Mouse (Mus musculus): ENCODE measurements around the gene Plcb3. TPM values are rescaled to one million over a fixed set of nuclear protein-coding genes. Genes with fewer than 3 reads are reported as not detected.

Gene Plcb3
- polyA plus RNA-seq, 1 experiment: 35.5 TPM

GRCm38 (mm10) chr19:6985951-6986708, 9.9 kb upstream of the Plcb3 start:
- H3K27ac ChIP-seq (ENCODE audit: control insufficient read depth, insufficient read depth, low read length): no peak overlapping the region
- no peaks in the 10 kb centered on the region for H3K27me3 ChIP-seq (ENCODE audit: control insufficient read depth, insufficient read depth, low read length)
- TF ChIP-seq POLR2A (IDR thresholded peaks at IDR 0.05; ENCODE audit: control insufficient read depth, extremely low read depth, insufficient read depth, low read length, poor library complexity) (no peak), CTCF (IDR thresholded peaks at IDR 0.05; ENCODE audit: borderline replicate concordance, control insufficient read depth, extremely low read depth, insufficient read depth, low read length, poor library complexity) (no peak)
- 90% methylated on average over 10 of the region's 10 CpGs for WGBS
- H3K4me1 ChIP-seq (replicated peaks; ENCODE audit: control insufficient read depth, insufficient read depth, low read length): peaks cover 16% of the 10 kb centered on the region
- no peak for DNase-seq
- no peaks in the 10 kb centered on the region for H3K36me3 ChIP-seq (ENCODE audit: control insufficient read depth, insufficient read depth, low read length)
- H3K4me3 ChIP-seq (ENCODE audit: control insufficient read depth, insufficient read depth, low read length): no peak overlapping the region

GRCm38 (mm10) chr19:6985300-6985699, 9.0 kb upstream of the Plcb3 start:
- H3K4me1 ChIP-seq (replicated peaks; ENCODE audit: control insufficient read depth, insufficient read depth, low read length): peaks cover 16% of the 10 kb centered on the region
- WGBS: 97% methylated on average over 19 of the region's 19 CpGs
- no peaks in the 10 kb centered on the region for H3K27me3 ChIP-seq (ENCODE audit: control insufficient read depth, insufficient read depth, low read length)
- DNase-seq: no peak
- no peak overlapping the region for H3K27ac ChIP-seq (ENCODE audit: control insufficient read depth, insufficient read depth, low read length)
- H3K4me3 ChIP-seq (ENCODE audit: control insufficient read depth, insufficient read depth, low read length): no peak overlapping the region
- H3K36me3 ChIP-seq (ENCODE audit: control insufficient read depth, insufficient read depth, low read length): no peaks in the 10 kb centered on the region
- TF ChIP-seq CTCF (IDR thresholded peaks at IDR 0.05; ENCODE audit: borderline replicate concordance, control insufficient read depth, extremely low read depth, insufficient read depth, low read length, poor library complexity): no peak
- no peak for TF ChIP-seq POLR2A (IDR thresholded peaks at IDR 0.05; ENCODE audit: control insufficient read depth, extremely low read depth, insufficient read depth, low read length, poor library complexity)

- TF ChIP-seq POLR2A (IDR thresholded peaks at IDR 0.05; ENCODE audit: control insufficient read depth, extremely low read depth, insufficient read depth, low read length, poor library complexity): no peak
- no peak for TF ChIP-seq CTCF (IDR thresholded peaks at IDR 0.05; ENCODE audit: borderline replicate concordance, control insufficient read depth, extremely low read depth, insufficient read depth, low read length, poor library complexity)
- Histone ChIP-seq H3K27me3 (ENCODE audit: control insufficient read depth, insufficient read depth, low read length) (no peaks in the 10 kb centered on the region), H3K4me3 (ENCODE audit: control insufficient read depth, insufficient read depth, low read length) (no peak overlapping the region), H3K27ac (ENCODE audit: control insufficient read depth, insufficient read depth, low read length) (no peak overlapping the region), H3K4me1 (replicated peaks; ENCODE audit: control insufficient read depth, insufficient read depth, low read length) (peaks cover 23% of the 10 kb centered on the region), H3K36me3 (ENCODE audit: control insufficient read depth, insufficient read depth, low read length) (no peaks in the 10 kb centered on the region)
- DNase-seq: no peak
- 98% methylated on average over 5 of the region's 5 CpGs for WGBS
Measured at GRCm38 (mm10) chr19:6983621-6984020, 7.4 kb upstream of the Plcb3 start.

- WGBS: 97% methylated on average over 4 of the region's 4 CpGs
- peaks cover 29% of the 10 kb centered on the region for H3K4me1 ChIP-seq (replicated peaks; ENCODE audit: control insufficient read depth, insufficient read depth, low read length)
- H3K27ac ChIP-seq (ENCODE audit: control insufficient read depth, insufficient read depth, low read length): no peak overlapping the region
Measured at GRCm38 (mm10) chr19:6981465-6981864, 5.2 kb upstream of the Plcb3 start.

GRCm38 (mm10) chr19:6980381-6981093, 4.3 kb upstream of the Plcb3 start, which contains the start of gene Fkbp2:
Gene Fkbp2 (minus strand): TSS chr19:6980501.
- DNase-seq: peak; percentile 98
- WGBS: under 1% methylated on average over 38 of the region's 38 CpGs

More at GRCm38 (mm10) chr19:6981465-6981864, 5.2 kb upstream of the Plcb3 start:
- no peak for TF ChIP-seq CTCF (IDR thresholded peaks at IDR 0.05; ENCODE audit: borderline replicate concordance, control insufficient read depth, extremely low read depth, insufficient read depth, low read length, poor library complexity)
- TF ChIP-seq POLR2A (IDR thresholded peaks at IDR 0.05; ENCODE audit: control insufficient read depth, extremely low read depth, insufficient read depth, low read length, poor library complexity): no peak
- no peak for DNase-seq
- Histone ChIP-seq H3K36me3 (ENCODE audit: control insufficient read depth, insufficient read depth, low read length) (peaks cover 6% of the 10 kb centered on the region; the same call in 1 of the 2 replicates), H3K4me3 (ENCODE audit: control insufficient read depth, insufficient read depth, low read length) (no peak overlapping the region), H3K27me3 (ENCODE audit: control insufficient read depth, insufficient read depth, low read length) (no peaks in the 10 kb centered on the region)

More at GRCm38 (mm10) chr19:6980381-6981093, 4.3 kb upstream of the Plcb3 start, which contains the start of gene Fkbp2:
- Histone ChIP-seq H3K4me3 (ENCODE audit: control insufficient read depth, insufficient read depth, low read length) (peak within 1 kb of the TSS; percentile 65), H3K4me1 (replicated peaks; ENCODE audit: control insufficient read depth, insufficient read depth, low read length) (peaks cover 28% of the 10 kb centered on the region), H3K27me3 (ENCODE audit: control insufficient read depth, insufficient read depth, low read length) (no peaks in the 10 kb centered on the region), H3K27ac (ENCODE audit: control insufficient read depth, insufficient read depth, low read length) (peak within 1 kb of the TSS; percentile 53), H3K36me3 (ENCODE audit: control insufficient read depth, insufficient read depth, low read length) (peaks cover 6% of the 10 kb centered on the region; the same call in 1 of the 2 replicates)
- TF ChIP-seq CTCF (IDR thresholded peaks at IDR 0.05; ENCODE audit: borderline replicate concordance, control insufficient read depth, extremely low read depth, insufficient read depth, low read length, poor library complexity): peak; percentile 37; the same call in 1 of the 2 replicates
- peak; percentile 35 for TF ChIP-seq POLR2A (IDR thresholded peaks at IDR 0.05; ENCODE audit: control insufficient read depth, extremely low read depth, insufficient read depth, low read length, poor library complexity)

Measured in thymus, adult 2 months (tissue).